Mouse (Mus musculus) heart, postnatal 4 days (tissue): ENCODE measurements around the gene Polr3b. TPM values are rescaled to one million over a fixed set of nuclear protein-coding genes. Genes with fewer than 3 reads are reported as not detected.

Experiments used
- DNase-seq: peaks from one replicate; pipeline ENCODE4 v3.0.0; 2021
- total RNA-seq, 2 experiments: library from RNA; stranded (reverse); gene quantifications; 2 replicates each; pipeline ENCODE4 v1.2.3; 2021

Polr3b gene
- total RNA-seq, 2 experiments from 2014 or later: 13.8 to 14.9 TPM

GRCm38 (mm10) chr10:84611664-84612063 is 10.4 kb upstream of the Polr3b start:
- DNase-seq: no peak

GRCm38 (mm10) chr10:84612281-84612680 is 9.8 kb upstream of the Polr3b start:
- DNase-seq: no peak

- DNase-seq: no peak
Observed at GRCm38 (mm10) chr10:84613366-84613765, 8.7 kb upstream of the Polr3b start.

GRCm38 (mm10) chr10:84615076-84615475 is 7.0 kb upstream of the Polr3b start:
- no peak for DNase-seq

GRCm38 (mm10) chr10:84631182-84631581 is 9.1 kb downstream of the Polr3b start:
- DNase-seq: peak; percentile 52

GRCm38 (mm10) chr10:84632005-84632404 is 9.9 kb downstream of the Polr3b start:
- DNase-seq: no peak

DNA sequence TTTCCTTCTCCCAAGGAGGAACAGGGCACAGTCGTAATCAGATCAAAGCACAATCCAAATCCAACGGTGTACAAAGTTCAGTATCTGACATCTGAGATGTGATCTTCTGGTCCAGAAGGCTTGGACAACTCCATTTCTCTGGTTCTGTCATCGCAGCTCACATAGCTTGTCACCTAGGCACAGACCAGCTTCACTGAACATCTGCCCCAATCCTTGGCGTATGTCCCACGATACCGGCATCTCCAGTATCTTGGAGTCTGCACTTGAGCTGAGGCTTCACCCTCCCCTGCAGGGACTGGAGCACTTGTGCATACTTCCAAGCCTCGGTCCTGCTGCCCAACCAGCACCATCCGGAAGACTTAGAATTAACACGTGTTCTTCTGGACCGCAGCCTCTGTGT is 14.6 kb downstream of the Polr3b start:
- no peak for DNase-seq

DNA sequence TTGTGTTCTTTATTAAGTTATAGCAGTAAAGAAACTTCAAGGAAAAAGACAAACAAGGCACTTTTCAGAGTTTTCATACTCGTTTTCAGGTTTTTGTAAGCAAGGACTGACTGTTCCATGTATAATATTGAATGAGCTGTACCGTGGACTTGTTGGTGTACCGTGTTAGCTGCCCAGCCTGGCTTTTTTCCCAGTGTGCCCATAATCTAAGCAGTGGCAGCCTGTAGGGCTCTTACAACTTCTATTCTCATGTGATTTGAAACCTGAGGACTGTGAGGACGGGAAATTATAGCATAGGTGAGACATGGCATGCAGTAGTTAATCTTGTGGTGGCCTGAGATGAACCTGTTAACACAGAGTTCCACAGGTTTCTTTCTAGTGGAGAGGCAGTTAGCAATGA is 16.3 kb downstream of the Polr3b start:
- DNase-seq: peak; percentile 37

DNA sequence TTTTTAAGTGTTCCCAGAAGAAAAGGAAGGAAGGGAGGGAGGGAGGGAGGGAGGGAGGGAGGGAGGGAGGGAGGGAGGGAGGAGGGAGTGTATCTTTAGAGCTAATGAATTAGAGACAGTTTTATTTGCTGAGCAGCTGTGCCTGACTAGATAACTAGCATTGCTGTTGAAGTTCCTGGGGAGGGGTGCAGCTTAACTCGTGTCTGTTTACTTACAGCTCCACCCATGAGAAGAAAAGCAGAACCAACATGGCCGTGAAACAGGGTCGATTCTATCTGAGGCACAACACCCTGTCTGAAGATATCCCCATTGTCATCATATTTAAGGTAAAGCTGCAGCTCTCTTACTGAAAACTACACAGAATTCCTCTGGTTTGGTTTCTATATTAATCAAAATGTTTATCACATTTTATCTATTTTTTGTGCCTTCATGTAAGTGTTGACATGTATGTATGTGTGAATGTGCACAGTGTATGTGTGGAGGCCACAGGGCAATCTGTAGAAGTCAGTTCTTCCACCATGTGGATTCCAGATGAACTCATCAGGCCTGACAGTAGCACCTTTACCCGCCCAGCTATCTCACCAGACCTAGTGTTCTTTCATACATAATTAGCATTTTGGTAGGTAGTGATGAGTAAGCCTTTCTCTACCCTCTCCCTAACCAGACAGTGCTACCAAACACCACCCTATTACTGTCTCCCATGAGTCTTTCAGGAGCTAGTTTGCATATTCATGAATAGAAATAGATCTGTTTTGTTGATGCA is 17.6 kb downstream of the Polr3b start:
- no peak for DNase-seq

GRCm38 (mm10) chr10:84640861-84641260 is 18.8 kb downstream of the Polr3b start:
- DNase-seq: no peak

DNA sequence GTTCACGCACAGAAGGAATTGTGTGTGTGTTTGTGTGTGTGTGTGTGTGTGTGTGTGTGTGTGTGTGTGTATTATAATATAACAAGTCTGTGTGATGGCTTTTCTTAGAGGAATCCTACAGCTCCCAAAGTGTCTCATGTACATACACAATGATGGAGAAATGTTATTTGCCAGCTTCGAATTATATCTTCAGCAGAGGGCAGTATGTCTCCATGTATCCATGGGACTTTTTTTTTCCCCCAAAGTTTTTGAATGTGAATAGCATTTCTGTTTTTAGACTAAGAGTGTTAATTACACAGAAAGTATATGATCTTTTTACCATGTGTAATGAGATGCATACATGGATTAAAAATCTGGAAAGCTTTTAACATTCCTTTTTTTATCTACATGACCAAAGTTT is 19.5 kb downstream of the Polr3b start:
- DNase-seq: no peak

- no peak for DNase-seq
Observed at GRCm38 (mm10) chr10:84645940-84646339, 23.8 kb downstream of the Polr3b start.

- DNase-seq: no peak
Observed at GRCm38 (mm10) chr10:84646506-84647102, 24.5 kb downstream of the Polr3b start.

GRCm38 (mm10) chr10:84647264-84647663 is 25.2 kb downstream of the Polr3b start:
- DNase-seq: no peak

DNA sequence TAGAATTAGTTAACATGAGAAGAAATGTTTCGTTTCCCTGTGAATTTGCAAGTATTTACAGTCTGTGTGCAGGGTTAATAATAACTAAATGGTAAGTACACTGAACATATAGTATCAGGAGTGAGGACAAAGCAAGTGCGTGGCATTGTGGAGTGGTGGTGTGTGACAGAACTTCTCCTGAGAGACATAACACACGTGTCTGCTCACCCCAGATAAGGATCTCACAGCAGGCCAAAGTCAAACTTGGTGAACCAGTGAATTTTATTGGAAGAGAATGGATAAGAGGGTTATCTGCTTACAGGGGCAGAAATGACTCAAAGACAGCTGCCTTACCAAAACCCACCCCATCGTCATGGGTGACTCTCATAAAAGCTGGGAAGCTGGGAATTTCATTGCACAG is 26.8 kb downstream of the Polr3b start:
- DNase-seq: no peak

DNA sequence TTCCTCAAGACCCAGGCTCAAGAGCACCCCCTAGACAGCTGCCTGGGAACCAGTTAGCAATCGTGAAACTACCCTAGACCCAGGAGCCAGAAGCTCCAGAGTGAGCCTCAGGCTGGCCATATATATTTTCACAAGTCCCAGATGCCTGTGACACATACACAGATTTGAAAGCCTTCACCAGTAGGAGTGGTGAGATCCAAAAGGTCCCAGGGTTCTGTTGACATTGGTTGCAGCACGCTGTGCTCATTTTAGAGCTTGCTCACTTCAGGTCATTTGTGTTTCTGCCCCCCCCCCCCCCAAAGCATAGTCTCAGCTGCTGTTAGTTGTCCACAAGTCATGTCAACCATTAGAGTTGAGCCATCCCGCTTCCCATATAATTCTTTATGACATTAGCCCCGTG is 31.9 kb downstream of the Polr3b start:
- DNase-seq: no peak

- DNase-seq: no peak
Observed at GRCm38 (mm10) chr10:84654731-84655130, 32.6 kb downstream of the Polr3b start.

DNA sequence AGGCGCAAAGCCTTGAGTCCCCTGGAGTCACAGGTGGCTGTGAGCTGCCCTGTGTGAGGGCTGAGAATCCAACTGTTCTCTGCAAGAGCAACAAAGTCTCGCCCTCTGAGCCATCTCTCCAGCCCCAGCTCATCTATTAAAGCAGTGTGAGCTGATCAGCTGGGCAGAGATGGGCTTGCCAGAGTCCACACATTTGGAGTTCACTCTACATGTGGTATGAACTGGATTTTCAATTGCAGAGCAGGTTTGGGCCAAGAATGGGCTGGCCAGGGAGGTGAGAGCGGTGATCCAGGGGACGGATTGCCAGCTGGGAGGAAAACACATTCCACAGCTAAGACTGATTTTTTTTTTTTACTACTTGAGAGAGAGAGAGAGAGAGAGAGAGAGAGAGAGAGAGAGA is 34.5 kb downstream of the Polr3b start:
- peak; percentile 68 for DNase-seq

- DNase-seq: no peak
Observed at GRCm38 (mm10) chr10:84657437-84658087, 35.5 kb downstream of the Polr3b start.

GRCm38 (mm10) chr10:84658088-84658848 is 36.2 kb downstream of the Polr3b start:
- DNase-seq: no peak

- DNase-seq: no peak
Observed at GRCm38 (mm10) chr10:84659281-84659680, 37.2 kb downstream of the Polr3b start.

DNA sequence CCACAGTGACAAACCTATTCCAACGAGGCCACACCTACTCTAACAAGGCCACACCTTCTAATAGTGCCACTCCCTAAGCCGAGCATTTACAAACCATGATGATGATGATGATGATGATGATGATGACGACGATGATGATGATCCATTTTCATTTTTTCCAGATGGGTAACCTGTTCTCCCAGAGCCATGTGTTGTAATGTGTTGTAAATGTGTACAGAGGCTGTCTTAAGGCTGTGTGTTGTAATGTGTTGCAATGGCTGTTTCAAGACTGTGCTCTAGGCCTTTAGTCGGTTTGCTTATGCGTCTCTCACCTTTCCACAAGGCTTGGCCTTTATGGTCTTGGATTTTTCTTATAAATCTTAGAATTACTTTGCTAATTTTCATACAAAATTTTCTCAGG is 40.0 kb downstream of the Polr3b start:
- no peak for DNase-seq

- no peak for DNase-seq
Observed at GRCm38 (mm10) chr10:84665713-84666260, 43.7 kb downstream of the Polr3b start.
